Comparison of ENCODE assay signal across 8 mouse cellular contexts in the genomic region with DNA sequence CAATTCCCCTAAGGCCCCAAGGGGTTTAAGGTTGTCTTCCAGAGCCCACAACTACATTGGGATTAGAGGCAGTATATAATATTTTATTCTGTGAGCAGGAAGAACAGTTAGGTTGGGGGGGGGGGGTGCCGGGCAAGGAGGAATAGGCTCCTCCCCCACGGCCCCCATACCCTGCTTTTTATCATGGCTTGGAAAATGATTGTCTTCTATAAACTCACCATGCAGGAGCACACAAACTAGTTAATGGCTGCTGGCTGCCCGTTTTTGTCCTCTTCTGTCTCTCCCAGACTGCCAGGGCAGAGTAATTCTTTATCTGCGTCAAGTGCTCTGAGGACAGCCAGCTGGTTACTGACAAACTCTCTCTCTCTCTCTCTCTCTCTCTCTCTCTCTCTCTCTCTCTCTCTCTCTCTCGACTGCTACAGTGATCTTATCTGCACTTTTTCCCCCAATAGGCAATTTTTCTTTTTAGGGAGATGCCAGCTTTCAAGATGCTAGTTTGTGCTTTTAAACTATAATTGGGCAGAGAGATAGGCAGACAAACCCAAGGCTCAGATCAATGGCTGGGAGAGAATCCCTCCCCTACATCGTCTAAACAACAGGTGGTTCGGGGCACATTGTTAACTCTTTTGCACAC. TPM values are rescaled to one million over a fixed set of nuclear protein-coding genes. Genes with fewer than 3 reads are reported as not detected.
A peak's percentile ranks its signal among the peaks of the same experiment; 100 is the strongest.
DNase-seq lines count a peak whose midpoint lies in the region; ATAC-seq and TF ChIP-seq lines count a peak whose summit lies in the region.

No protein-coding gene starts in this region.

- H3K9me3 ChIP-seq in ES-Bruce4 (replicated peaks; ENCODE audit: control insufficient read depth, insufficient read depth, low read length, poor library complexity, severe bottlenecking): no peaks in the 10 kb centered on the region
- no peaks in the 10 kb centered on the region for H3K9me3 ChIP-seq in heart, embryonic 12.5 days (replicated peaks)
- no peaks in the 10 kb centered on the region for H3K9me3 ChIP-seq in liver, embryonic 12.5 days (replicated peaks)

- no peak for TF ChIP-seq CTCF in C2C12 (IDR thresholded peaks at IDR 0.05; ENCODE audit: control insufficient read depth, insufficient read depth, insufficient read length)
- no peak for TF ChIP-seq CTCF in ES-Bruce4 (IDR thresholded peaks at IDR 0.05; ENCODE audit: low read depth, low read length)

- H3K27me3 ChIP-seq in C2C12 (ENCODE audit: control insufficient read depth, insufficient read depth, insufficient read length) (no peaks in the 10 kb centered on the region), ES-Bruce4 (ENCODE audit: control insufficient read depth, insufficient read depth, low read length, poor library complexity, severe bottlenecking) (no peaks in the 10 kb centered on the region)
- H3K27me3 ChIP-seq in heart, embryonic 12.5 days (replicated peaks): no peaks in the 10 kb centered on the region
- no peaks in the 10 kb centered on the region for H3K27me3 ChIP-seq in liver, embryonic 12.5 days (replicated peaks)

- no peak overlapping the region for H3K27ac ChIP-seq in ES-Bruce4 (ENCODE audit: insufficient read depth, low read length)
- peak overlapping the region; percentile 97 for H3K27ac ChIP-seq in heart, embryonic 12.5 days (ENCODE audit: poor library complexity, severe bottlenecking)
- H3K27ac ChIP-seq in liver, embryonic 12.5 days: peak overlapping the region; percentile 89

- 16% methylated on average over 7 of the region's 7 CpGs for WGBS in heart, embryonic 12.5 days
- WGBS in liver, embryonic 12.5 days (ENCODE audit: insufficient replicate concordance): 9% methylated on average over 7 of the region's 7 CpGs

- no peak for TF ChIP-seq POLR2A in ES-Bruce4 (IDR thresholded peaks at IDR 0.05; ENCODE audit: insufficient read depth, low read length)

- H3K4me3 ChIP-seq in C2C12 (ENCODE audit: insufficient read depth, poor library complexity, severe bottlenecking): peak overlapping the region; percentile 75
- peak overlapping the region; percentile 72; the same call in 1 of the 2 replicates for H3K4me3 ChIP-seq in ES-Bruce4 (ENCODE audit: low read depth, low read length)
- peak overlapping the region; percentile 82 for H3K4me3 ChIP-seq in heart, embryonic 12.5 days
- H3K4me3 ChIP-seq in liver, embryonic 12.5 days: peak overlapping the region; percentile 90

- H3K9ac ChIP-seq in ES-Bruce4 (ENCODE audit: low read depth, poor library complexity, severe bottlenecking): no peak overlapping the region
- peak overlapping the region; percentile 96 for H3K9ac ChIP-seq in heart, embryonic 12.5 days
- peak overlapping the region; percentile 97 for H3K9ac ChIP-seq in liver, embryonic 12.5 days

- no peaks in the 10 kb centered on the region for H3K36me3 ChIP-seq in C2C12 (ENCODE audit: control insufficient read depth, insufficient read depth)
- H3K36me3 ChIP-seq in ES-Bruce4 (ENCODE audit: control insufficient read depth, insufficient read depth, low read length, poor library complexity, severe bottlenecking): no peaks in the 10 kb centered on the region
- H3K36me3 ChIP-seq in heart, embryonic 12.5 days: no peaks in the 10 kb centered on the region
- no peaks in the 10 kb centered on the region for H3K36me3 ChIP-seq in liver, embryonic 12.5 days

- H3K79me3 ChIP-seq in C2C12 (ENCODE audit: low read depth): peaks cover 7% of the 10 kb centered on the region

- TF ChIP-seq EP300 in ES-Bruce4 (IDR thresholded peaks at IDR 0.05; ENCODE audit: insufficient read depth, low read depth, low read length): no peak

- intact Hi-C loops in left cerebral cortex, postnatal 10 days (cut with DNase I): loop anchor here (2.0 to 5.0 kb wide), 2 partner anchors 137 to 349 kb away; no protein-coding TSS in a partner anchor

- peaks cover 31% of the 10 kb centered on the region for H3K79me2 ChIP-seq in C2C12 (ENCODE audit: control insufficient read depth, insufficient read depth)

- H3K4me1 ChIP-seq in ES-Bruce4 (ENCODE audit: control insufficient read depth, insufficient read depth, low read length): no peaks in the 10 kb centered on the region
- peaks cover 39% of the 10 kb centered on the region for H3K4me1 ChIP-seq in heart, embryonic 12.5 days (replicated peaks)
- peaks cover 46% of the 10 kb centered on the region for H3K4me1 ChIP-seq in liver, embryonic 12.5 days

- no peak for DNase-seq in layer of hippocampus, postnatal 10 days (ENCODE audit: low spot score in 2 of 2)
- no peak for DNase-seq in left cerebral cortex, postnatal 10 days (ENCODE audit: extremely low spot score in 1 of 2, low spot score in 2 of 2)
- no peak for DNase-seq in kidney, adult 11 months
- DNase-seq in right cerebral cortex, postnatal 25 days: no peak

- H3K4me2 ChIP-seq in heart, embryonic 12.5 days: peak overlapping the region; percentile 72
- H3K4me2 ChIP-seq in liver, embryonic 12.5 days: peak overlapping the region; percentile 95

- no peak overlapping the region for H3ac ChIP-seq in C2C12 (ENCODE audit: control insufficient read depth, insufficient read length, low read depth)

- no peak for ATAC-seq in heart, embryonic 12.5 days (ENCODE audit: insufficient number of reproducible peaks, low FRiP score)
- ATAC-seq in liver, embryonic 12.5 days: no peak

TF ChIP-seq in C2C12, 6 proteins besides CTCF, POLR2A, EP300 and RAD21:
- TF ChIP-seq USF1 (IDR thresholded peaks at IDR 0.05; ENCODE audit: low read depth) (no peak), FOSL1 (IDR thresholded peaks at IDR 0.05; ENCODE audit: insufficient read depth, low read length, poor library complexity, severe bottlenecking) (no peak), MYOG (IDR thresholded peaks at IDR 0.05; ENCODE audit: control insufficient read depth, extremely low read depth, insufficient read length) (no peak), CEBPB (IDR thresholded peaks at IDR 0.05; ENCODE audit: low read depth) (no peak), MAX (IDR thresholded peaks at IDR 0.05) (no peak), MYOD1 (IDR thresholded peaks at IDR 0.05; ENCODE audit: control insufficient read depth, insufficient read length, low read depth) (no peak)

RNA-seq across cellular contexts. Expression of a gene that starts 1.1 kb away (rescaled TPM):
- polyA plus RNA-seq in C2C12 (2012; fragmentation: generic; extraction: Trizol) (7.1 TPM), ES-Bruce4 (2011; ENCODE audit: insufficient read depth, insufficient read length, low read depth, missing spikeins) (11.5 and 16.1 TPM in 2 replicates)
- polyA plus RNA-seq in heart, embryonic 12.5 days (2016; fragmentation: Nextera tagmentation; extraction: Ambion mirVana): 27.1 and 35.1 TPM in 2 replicates
- 23.0 and 23.9 TPM in 2 replicates for polyA plus RNA-seq in liver, embryonic 12.5 days (2016; fragmentation: Nextera tagmentation; extraction: Ambion mirVana)
- total RNA-seq in layer of hippocampus, postnatal 10 days (2021): 10 to 100 TPM; 24.6 to 26.1 TPM
- total RNA-seq in left cerebral cortex, postnatal 10 days (2021): 10 to 100 TPM; 28.4 to 34.0 TPM
